Comparison of ENCODE assay signal across 8 mouse cellular contexts in the genomic region with DNA sequence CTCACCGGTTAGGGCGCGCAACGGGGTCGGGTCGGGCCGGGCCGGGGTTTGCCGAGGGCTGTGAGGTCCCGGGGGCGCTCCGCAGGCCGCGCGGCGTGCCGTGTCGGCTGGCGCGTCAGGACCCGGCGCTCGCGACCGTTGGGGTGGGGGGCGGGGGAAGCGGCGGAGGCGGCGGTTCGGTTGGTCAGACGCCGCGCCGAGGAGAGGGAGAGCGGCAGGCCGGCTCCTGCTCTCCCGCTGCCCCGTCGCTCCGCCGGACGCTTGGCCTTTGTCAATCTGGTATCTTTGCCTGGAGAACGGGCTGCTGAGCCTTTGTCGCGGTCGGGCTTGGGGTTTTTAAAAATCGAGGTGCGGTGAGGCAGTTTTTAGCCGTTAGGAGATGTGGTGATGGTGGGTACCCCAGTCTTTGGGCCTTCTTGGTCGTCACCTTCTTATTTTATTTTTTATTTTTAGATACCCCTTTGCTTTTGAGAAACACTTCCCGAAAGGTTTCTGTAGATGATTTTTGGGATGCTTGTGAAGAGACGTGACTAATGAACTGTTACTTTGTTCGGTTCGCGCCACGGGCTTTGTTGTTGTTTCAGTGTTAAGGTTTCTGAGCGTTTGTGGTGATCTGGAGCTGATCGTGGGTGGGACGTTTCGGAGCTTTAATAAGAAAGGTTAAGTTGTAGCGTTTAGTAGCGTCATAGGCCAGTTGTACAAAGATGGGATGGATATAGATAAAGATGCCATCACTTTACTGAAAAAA. TPM values are rescaled to one million over a fixed set of nuclear protein-coding genes. Genes with fewer than 3 reads are reported as not detected.
DNase-seq lines count a peak whose midpoint lies in the region; ATAC-seq and TF ChIP-seq lines count a peak whose summit lies in the region.

A gene (plus strand): TSS at position 141 of the 748 bp plus-strand sequence.

- peaks cover 13% of the 10 kb centered on the region; the same call in 1 of the 2 replicates for H3K36me3 ChIP-seq in kidney, embryonic 16.5 days (ENCODE audit: insufficient read depth, low read length)
- peaks cover 7% of the 10 kb centered on the region; the same call in 1 of the 2 replicates for H3K36me3 ChIP-seq in intestine, postnatal 0 days (ENCODE audit: control insufficient read depth, insufficient read depth)
- peaks cover 13% of the 10 kb centered on the region for H3K36me3 ChIP-seq in midbrain, embryonic 12.5 days

- no peaks in the 10 kb centered on the region for H3K9me3 ChIP-seq in kidney, embryonic 16.5 days (ENCODE audit: low read length)
- no peaks in the 10 kb centered on the region for H3K9me3 ChIP-seq in intestine, postnatal 0 days (ENCODE audit: control insufficient read depth)
- H3K9me3 ChIP-seq in midbrain, embryonic 12.5 days, result no peaks in the 10 kb centered on the region

- no peak for ATAC-seq in kidney, embryonic 16.5 days (ENCODE audit: low FRiP score, low TSS enrichment)
- peak; percentile 47 for ATAC-seq in erythroid progenitor cell, adult 5-6 weeks (replicated peaks; ENCODE audit: low FRiP score, poor library complexity, severe bottlenecking)
- peak; percentile 65 for ATAC-seq in intestine, postnatal 0 days
- no peak for ATAC-seq in midbrain, embryonic 12.5 days (ENCODE audit: low FRiP score, low read depth)

- under 1% methylated on average over 62 of the region's 63 CpGs for WGBS in kidney, embryonic 16.5 days
- WGBS in intestine, postnatal 0 days, result under 1% methylated on average over 46 of the region's 63 CpGs
- WGBS in midbrain, embryonic 12.5 days, result under 1% methylated on average over 62 of the region's 63 CpGs

- no peak for DNase-seq in kidney, adult 18-20 months
- DNase-seq in Muller cell, postnatal 12 days (ENCODE audit: inconsistent ontology term), result peak; percentile 0
- DNase-seq in gastrocnemius, adult 8-10 months (ENCODE audit: low spot score in 2 of 2), result no peak
- DNase-seq in right cerebral cortex, postnatal 4 days, result no peak

- peak within 1 kb of the TSS; percentile 93 for H3K9ac ChIP-seq in kidney, embryonic 16.5 days (replicated peaks; ENCODE audit: low read length)
- peak within 1 kb of the TSS; percentile 87 for H3K9ac ChIP-seq in intestine, postnatal 0 days (ENCODE audit: low read depth, low read length)
- H3K9ac ChIP-seq in midbrain, embryonic 12.5 days (replicated peaks), result peak within 1 kb of the TSS; percentile 86

- no peak for TF ChIP-seq CTCF in intestine, postnatal 0 days (IDR thresholded peaks at IDR 0.05; ENCODE audit: low read depth)

- H3K4me3 ChIP-seq in kidney, embryonic 16.5 days (ENCODE audit: low read length), result peak within 1 kb of the TSS; percentile 96
- H3K4me3 ChIP-seq in intestine, postnatal 0 days (ENCODE audit: low read depth, low read length), result peak within 1 kb of the TSS; percentile 75
- peak within 1 kb of the TSS; percentile 89 for H3K4me3 ChIP-seq in midbrain, embryonic 12.5 days

- H3K27me3 ChIP-seq in kidney, embryonic 16.5 days (ENCODE audit: insufficient read depth, low read length), result no peaks in the 10 kb centered on the region
- no peaks in the 10 kb centered on the region for H3K27me3 ChIP-seq in intestine, postnatal 0 days (replicated peaks; ENCODE audit: control insufficient read depth, insufficient read depth, low read length)
- no peaks in the 10 kb centered on the region for H3K27me3 ChIP-seq in midbrain, embryonic 12.5 days

- H3K4me1 ChIP-seq in kidney, embryonic 16.5 days (ENCODE audit: insufficient read depth, low read length), result peaks cover 10% of the 10 kb centered on the region
- no peaks in the 10 kb centered on the region for H3K4me1 ChIP-seq in intestine, postnatal 0 days (replicated peaks; ENCODE audit: control insufficient read depth, insufficient read depth, low read length)
- H3K4me1 ChIP-seq in midbrain, embryonic 12.5 days, result peaks cover 12% of the 10 kb centered on the region

- peak within 1 kb of the TSS; percentile 79 for H3K4me2 ChIP-seq in kidney, embryonic 16.5 days (replicated peaks; ENCODE audit: low read depth, low read length)
- H3K4me2 ChIP-seq in intestine, postnatal 0 days (replicated peaks; ENCODE audit: low read depth), result peak within 1 kb of the TSS; percentile 75
- peak within 1 kb of the TSS; percentile 90 for H3K4me2 ChIP-seq in midbrain, embryonic 12.5 days (replicated peaks)

- H3K27ac ChIP-seq in kidney, embryonic 16.5 days (ENCODE audit: low read length), result peak within 1 kb of the TSS; percentile 98
- peak within 1 kb of the TSS; percentile 93 for H3K27ac ChIP-seq in intestine, postnatal 0 days (ENCODE audit: low read depth, low read length)
- peak within 1 kb of the TSS; percentile 96 for H3K27ac ChIP-seq in midbrain, embryonic 12.5 days (replicated peaks)

RNA-seq across cellular contexts. Expression of the gene that starts here (rescaled TPM):
- 8.9 and 12.8 TPM in 2 replicates for polyA plus RNA-seq in kidney, embryonic 16.5 days (2015; fragmentation: Nextera tagmentation; extraction: Ambion mirVana)
- 14.4 and 42.8 TPM in 2 replicates for total RNA-seq in erythroid progenitor cell, adult 5-6 weeks (2015; ENCODE audit: low replicate concordance)
- total RNA-seq in erythroid progenitor cell, adult 5-6 weeks (2017; ENCODE audit: low replicate concordance), result 12.3 and 30.6 TPM in 2 replicates
- 10.9 and 11.1 TPM in 2 replicates for polyA plus RNA-seq in intestine, postnatal 0 days (2015; fragmentation: Nextera tagmentation; extraction: Ambion mirVana)
- polyA plus RNA-seq in midbrain, embryonic 12.5 days (2016; fragmentation: Nextera tagmentation; extraction: Ambion mirVana), result 17.8 and 22.1 TPM in 2 replicates
- 10 to 100 TPM in 1 of 4 experiments, 1 to 10 TPM in 3; 2.1 to 15.4 (median 9.3) TPM for total RNA-seq in gastrocnemius, adult 8-10 months (2022)

Comparison
In these comparisons a context has a peak if more than half of its experiments do, and no peak if none do; other contexts are left out.
1. ATAC-seq: peak in erythroid progenitor cell, adult 5-6 weeks (single experiment) and intestine, postnatal 0 days (single experiment); none in kidney, embryonic 16.5 days (single experiment) and midbrain, embryonic 12.5 days (single experiment).
2. Peak in every context shown above with its lines, with median percentiles within 50 percentile points of each other: H3K27ac ChIP-seq, H3K4me2 ChIP-seq, H3K4me3 ChIP-seq and H3K9ac ChIP-seq.